Mouse (Mus musculus): Measurements from ENCODE around the gene Smtn.

Gene Smtn

GRCm38 (mm10) chr11:3509181-3510085, 31.0 kb downstream of the Smtn start:
- DNase-seq, result no peak

- no peak for DNase-seq
These were observed 32.2 kb downstream of the Smtn start for GRCm38 (mm10) chr11:3508226-3508625.

DNA sequence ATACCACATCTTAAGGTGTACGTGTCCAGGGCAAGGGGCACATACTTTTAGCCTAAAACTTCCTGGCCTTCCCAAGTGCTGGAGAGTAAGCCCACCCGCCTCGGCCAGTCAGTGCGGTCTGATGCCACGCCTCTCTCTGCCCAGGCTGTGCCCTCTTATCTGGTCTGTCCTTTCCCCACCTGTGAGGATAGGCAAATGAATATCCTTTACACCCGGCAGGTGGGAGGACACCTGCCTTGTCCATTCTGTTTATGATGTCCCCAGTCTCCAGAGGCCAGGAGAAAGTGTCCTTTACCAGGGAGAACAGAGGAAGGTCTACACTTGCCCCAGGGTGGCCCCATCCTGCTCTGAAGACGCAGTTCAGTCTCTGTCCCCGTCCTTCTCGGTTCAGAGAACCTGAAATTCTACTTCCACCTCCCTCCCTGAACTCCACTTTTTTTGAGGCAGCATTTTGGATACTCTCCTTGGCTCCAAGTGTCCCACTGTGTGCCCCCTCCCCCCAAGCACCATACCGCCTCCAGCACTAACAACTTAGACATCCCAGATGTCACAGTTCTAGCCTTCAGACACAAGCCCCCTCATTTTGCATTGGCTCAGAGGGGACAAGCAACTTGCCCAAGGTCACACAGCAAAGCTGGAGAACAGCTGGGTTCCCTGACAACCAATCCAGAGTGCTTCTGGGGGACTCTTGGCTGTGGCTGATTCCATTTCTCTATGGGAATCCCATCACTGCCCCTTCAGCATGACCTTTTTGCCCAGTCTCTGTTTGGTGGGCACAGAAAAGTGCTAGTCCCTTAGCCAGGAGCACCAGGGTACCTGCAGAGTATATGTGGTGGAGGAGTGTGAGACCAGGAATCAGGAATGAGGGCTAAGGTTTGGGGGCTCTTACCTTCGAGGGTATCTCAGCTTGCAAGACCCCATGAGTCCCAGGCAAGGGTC, 36.4 kb downstream of the Smtn start:
- DNase-seq, result no peak

GRCm38 (mm10) chr11:3502459-3503072, 37.8 kb downstream of the Smtn start:
- DNase-seq, result no peak

GRCm38 (mm10) chr11:3502057-3502456, 38.4 kb downstream of the Smtn start:
- DNase-seq, result no peak

- DNase-seq, result no peak
These were observed 43.1 kb downstream of the Smtn start for GRCm38 (mm10) chr11:3497296-3497695.

- no peak for DNase-seq
These were observed 43.7 kb downstream of the Smtn start for GRCm38 (mm10) chr11:3496756-3497155.

DNA sequence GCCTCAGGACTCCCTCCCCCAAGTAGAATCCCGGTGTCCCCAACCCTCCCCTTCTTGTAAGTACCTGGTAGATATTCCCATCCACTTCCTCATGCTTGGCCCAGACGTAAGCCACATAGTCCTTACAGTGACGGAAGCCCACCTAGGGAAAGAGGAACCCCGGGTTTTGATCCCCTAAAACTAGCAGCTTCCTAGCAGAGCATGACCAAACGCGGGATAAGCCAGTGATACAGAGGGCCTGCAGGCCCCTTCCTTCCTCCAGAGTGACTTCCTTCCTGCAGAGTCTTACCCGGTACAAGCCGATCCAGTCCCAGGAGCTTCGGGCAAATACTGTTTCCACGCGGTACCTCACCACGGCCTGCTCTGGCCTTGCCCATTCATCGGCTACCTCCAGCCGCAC, 44.9 kb downstream of the Smtn start:
- DNase-seq, result no peak

DNA sequence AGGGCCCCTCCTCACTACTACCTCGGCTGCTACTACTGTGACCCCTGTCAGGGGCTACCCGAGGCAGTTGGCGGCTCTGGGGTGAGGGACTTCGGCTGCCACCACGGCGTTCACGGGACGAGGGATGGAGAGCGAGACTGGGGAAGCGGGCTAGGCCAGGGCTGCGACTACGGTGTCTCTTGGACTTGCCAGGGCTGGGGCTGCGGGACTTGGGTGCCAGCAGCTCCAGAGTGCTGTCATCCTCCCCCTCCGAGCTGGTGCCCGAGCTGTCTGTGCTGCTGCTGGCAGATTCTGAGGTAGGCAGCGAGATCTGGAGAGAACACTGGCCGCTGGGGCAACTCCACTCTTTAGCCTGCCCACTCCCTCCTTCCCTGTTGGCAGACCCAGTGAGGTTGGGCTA, 45.6 kb downstream of the Smtn start:
- DNase-seq, result no peak

- no peak for DNase-seq
These were observed 47.7 kb downstream of the Smtn start for GRCm38 (mm10) chr11:3492748-3493147.

DNA sequence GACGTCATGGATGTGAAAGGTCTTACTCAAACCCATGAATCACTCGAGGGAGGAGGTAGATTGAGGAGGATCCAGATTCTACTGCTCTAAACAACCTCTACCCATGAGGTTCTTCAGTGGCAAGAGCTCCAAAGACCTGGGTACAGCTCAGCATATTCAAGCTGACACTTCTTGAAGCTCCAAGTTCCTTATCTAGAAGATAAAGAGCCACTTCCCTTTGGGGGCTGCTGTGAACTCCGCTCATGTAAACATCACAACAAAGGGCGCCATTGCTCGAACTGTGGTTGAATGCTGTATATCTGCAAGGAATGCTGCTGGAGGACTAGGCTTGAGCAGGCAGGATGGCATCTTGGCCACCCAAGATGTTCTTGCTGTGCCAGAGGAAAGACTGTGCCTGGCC, 51.4 kb downstream of the Smtn start:
- no peak for DNase-seq

GRCm38 (mm10) chr11:3487952-3488570, 52.4 kb downstream of the Smtn start, which contains the start of gene Pla2g3:
TSS of gene Pla2g3 (plus strand) at chr11:3488284.
- DNase-seq, result no peak

DNA sequence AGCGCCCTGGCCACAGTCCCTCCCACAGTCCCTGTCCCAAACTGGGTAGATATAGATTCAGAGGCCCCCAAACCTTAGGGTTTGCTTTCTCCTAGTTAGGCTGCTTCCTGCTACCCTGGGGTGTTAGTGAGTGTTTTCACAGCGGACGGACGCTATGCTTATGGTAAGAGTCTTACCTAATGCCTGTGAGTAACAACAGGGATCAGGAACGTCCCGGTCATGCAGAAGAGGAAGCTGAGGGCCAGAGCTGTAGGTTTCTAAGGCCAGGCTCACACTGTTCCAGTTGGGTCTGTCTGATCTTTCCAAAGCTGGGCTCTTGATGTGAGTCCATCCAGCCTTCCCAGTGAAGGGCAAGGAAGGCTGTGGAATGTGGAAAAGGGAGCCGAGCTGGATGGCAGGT, 54.1 kb downstream of the Smtn start:
- no peak for DNase-seq

DNA sequence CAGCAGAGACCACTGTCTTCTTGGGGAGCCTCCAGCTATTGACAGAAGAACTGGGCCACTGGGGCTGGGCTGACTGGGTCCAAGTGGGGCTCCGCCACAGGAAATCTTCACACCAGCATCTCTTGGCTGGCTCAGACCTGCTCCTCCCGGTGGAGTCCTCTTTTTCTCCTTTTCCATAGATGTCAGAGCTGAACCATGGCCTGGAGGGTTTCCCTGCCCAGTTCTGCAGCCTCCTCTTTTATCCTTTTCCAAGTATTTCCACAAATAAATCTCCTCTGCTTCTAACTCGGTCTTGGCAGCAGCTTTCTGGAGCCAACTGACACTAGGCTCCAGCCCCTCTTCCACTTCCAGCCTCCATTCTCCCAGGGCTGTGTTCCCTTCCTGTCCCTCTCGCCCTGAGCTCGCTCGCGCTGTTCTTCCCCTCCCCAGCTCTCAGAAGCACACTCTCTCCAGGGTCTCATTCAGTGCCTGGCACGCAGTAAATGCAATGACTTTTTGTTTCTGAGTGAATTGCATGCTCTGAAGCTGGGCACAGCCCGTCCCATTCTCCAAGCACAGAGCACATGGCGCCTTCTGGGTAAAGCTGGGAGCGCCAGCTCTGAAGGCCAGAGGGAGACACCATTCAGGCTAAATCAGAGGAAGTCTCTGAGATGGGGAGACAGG, 56.3 kb downstream of the Smtn start:
- DNase-seq, result no peak

DNA sequence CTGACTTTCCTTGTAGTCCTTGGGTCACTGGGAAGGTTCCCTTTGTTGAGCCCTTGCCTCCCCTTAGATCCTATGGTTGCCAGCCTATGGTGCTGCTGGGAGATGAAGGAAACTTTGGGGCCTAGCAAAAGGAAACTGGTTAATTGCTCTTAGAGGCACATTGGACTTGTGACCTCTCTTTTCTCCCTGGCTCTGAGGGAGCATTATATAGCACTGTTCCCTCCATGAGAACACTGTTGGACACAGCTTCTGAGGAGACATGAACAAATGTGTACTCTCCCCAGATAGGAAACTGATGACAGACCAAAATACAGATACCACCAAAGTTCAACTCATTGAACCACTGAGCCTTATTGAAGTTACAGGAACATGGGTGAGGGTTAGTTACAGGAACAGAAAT, 64.9 kb downstream of the Smtn start:
- DNase-seq, result no peak

- DNase-seq, result peak in 1 of 2 experiments; percentile 33
These were observed 65.8 kb downstream of the Smtn start for GRCm38 (mm10) chr11:3474480-3475115.

GRCm38 (mm10) chr11:3472484-3472883, 67.9 kb downstream of the Smtn start:
- peak; percentile 71 to 87 for DNase-seq

- DNase-seq, result no peak
These were observed 69.0 kb downstream of the Smtn start for GRCm38 (mm10) chr11:3471448-3471850.

Measured in lung, postnatal 4 days (tissue).